Mouse (Mus musculus) lung, postnatal 0 days (tissue): ENCODE data around the gene Pan2.

Experiments
- CTCF ChIP-seq: IDR thresholded peaks from 2 replicates; pipeline ENCODE4 v1.5.1; 2016; ENCODE audit warnings: antibody characterized with exemption, mild to moderate bottlenecking
- EP300 ChIP-seq: IDR thresholded peaks from 2 replicates; pipeline ENCODE4 v1.6.1; 2016; ENCODE audit warnings: antibody characterized with exemption, mild to moderate bottlenecking, control low read depth

- no peak for TF ChIP-seq CTCF
- no peak for TF ChIP-seq EP300
Measured at GRCm38 (mm10) chr10:128368402-128369217, 65.5 kb downstream of the Pan2 start, which contains the start of gene Coq10a.
